Mouse (Mus musculus): Measurements from ENCODE around the gene Olfr281.

The Olfr281 gene

DNA sequence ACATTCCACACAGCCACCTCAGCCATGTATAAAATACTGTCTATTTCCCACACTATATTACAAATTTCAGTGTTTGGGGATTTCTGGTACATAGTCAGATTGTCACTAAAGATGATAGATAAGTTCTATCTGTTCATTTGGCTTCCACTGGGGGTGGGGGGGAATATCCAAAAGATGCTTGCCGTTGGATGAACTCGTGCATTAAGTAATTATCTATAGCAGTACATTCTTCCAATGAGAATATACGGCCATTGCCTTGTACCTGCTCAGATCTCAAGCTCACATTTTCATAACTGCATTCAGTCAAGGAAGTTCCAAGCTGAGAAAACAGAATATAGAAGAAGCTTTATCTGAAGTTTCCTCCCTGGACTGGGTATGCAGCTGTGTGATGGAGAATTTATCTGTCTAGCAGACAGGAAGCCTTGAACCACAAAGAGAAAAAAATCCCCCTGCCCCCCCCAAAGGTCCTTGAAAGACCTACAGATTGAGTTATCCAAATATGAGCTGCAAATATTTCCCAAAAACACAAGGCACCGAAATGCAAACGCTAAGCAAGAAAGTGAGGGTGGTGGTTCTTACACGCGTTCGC lies 34.1 kb downstream of the Olfr281 start:
- no peak for DNase-seq (ENCODE audit: low spot score)

DNA sequence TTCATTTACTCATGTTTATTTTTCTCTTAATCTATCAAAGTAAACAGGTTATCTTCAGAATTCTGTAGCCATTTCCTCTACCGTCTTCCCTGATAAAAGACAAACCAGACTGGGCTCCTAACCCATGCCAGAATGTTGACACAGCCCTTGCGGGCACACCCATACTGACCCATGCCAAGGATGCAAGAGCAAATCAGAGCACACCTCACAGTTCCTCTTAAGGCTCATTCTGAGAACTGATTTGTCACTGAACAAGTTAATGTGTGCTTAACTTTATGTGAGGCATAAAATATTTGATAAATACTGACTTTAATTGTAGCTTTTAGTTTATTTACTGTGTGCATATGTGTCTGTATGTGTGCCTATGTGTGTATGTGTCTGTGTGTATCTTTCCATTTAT lies 38.9 kb downstream of the Olfr281 start:
- no peak for DNase-seq (ENCODE audit: low spot score)

DNA sequence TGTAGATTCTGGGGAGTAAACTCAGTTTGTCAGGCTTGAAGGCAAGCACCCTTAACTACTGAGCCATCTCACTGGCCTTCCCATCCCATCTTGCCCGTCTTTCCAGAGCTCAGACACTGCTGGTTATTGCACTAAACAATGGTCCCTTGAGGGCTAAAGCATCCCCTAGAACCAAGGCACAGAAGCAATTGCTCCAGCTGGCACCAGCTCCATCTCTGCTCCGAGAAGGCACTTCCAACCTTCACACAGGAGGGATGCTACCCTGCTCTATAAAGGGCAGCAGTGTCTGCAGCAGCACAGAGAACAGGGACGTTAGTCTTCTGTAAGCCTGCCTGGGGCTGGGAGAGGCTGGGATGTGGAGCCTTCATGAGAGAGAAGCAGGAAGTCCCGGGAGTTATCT lies 39.7 kb downstream of the Olfr281 start, which contains the start of gene Olfr279:
Gene Olfr279, plus strand, starts transcription at position 301 of the 400 bp plus-strand sequence.
- DNase-seq (ENCODE audit: low spot score) = no peak

DNA sequence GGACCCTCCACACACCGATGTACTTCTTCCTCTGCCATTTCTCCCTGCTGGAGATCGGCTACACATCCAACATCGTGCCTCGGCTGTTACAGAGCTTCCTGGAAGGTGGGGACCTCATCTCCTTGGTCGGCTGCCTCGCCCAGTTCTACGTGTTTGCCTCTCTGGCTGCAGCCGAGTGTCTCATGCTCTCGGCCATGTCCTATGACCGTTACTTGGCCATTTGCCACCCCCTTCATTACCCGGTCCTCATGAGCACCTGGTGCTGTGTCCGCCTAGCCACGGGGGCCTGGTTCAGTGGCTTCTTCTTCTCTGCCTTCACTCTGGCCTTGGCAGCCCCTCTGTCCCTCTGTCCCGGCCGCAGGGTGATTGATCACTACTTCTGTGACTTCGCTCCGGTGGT lies 45.2 kb downstream of the Olfr281 start:
- DNase-seq (ENCODE audit: low spot score) = no peak

DNA sequence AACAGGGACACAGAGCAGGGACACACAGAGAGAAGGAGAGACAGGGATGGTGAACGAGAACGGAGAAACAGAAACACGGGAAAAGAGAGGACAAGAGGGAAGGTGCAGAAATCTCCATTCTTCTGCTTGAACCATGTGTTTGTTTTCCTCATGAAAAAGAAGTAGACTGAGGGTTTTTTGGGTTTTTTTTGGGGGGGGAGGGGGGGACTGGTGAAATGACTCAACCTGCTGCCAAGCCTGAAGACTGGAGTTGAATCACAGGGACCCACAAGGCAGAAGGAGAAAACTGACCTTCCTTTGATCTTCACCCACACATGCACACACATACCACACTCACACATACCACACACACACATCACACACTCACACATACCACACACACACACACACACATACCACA lies 50.9 kb downstream of the Olfr281 start:
- DNase-seq (ENCODE audit: low spot score) = no peak

DNA sequence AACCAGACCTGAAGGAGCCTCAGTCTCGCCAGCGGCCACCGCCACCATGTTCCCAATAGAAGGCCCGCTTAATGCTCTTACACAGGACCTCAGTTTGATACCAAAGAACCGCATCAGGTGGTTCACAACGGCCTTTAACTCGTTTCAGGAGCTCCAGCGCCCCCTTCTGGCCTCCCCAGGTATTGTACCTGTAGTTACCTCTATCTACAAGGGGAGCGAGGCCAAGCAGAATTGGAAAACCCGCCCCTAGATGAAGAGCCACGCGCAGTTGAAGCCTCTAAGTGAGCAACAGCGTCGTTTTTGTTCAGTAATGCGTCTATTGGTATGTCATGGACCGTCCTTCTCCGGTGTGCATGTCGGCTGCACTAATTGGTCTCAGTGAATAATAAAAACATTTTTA lies 52.1 kb downstream of the Olfr281 start:
- no peak for DNase-seq (ENCODE audit: low spot score)

DNA sequence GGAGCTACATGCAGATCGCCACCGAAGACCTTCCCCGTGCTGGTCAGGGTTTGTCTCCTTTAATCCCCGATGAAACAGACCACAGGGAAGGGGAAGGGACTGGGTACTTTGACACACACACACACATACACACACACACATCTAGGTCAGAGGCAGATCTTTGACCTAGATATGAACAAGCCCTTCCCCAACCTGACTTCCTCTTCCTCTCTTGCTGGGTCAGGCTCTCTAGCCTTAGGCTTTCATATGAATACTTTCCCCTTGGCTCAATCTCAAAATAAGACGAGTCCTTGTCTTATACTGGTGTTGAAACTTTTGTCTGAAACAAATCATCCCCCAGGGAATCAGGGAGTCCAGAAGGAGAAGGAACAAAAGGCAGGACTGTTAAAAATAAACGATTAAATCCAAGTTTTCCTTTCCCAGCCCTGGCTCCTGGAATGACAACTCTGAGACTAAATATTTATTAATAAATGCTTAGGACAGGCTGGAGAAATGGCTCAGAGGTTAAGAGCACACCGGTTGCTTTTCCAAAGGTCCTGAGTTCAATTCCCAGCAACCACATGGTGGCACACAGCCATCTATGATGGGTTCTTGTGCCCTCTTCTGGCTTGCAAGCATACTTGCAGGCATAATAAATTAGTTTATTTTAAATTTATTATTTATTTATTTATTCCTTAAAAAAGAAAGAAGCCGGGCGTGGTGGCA lies 54.0 kb downstream of the Olfr281 start:
- no peak for DNase-seq (ENCODE audit: low spot score)

DNA sequence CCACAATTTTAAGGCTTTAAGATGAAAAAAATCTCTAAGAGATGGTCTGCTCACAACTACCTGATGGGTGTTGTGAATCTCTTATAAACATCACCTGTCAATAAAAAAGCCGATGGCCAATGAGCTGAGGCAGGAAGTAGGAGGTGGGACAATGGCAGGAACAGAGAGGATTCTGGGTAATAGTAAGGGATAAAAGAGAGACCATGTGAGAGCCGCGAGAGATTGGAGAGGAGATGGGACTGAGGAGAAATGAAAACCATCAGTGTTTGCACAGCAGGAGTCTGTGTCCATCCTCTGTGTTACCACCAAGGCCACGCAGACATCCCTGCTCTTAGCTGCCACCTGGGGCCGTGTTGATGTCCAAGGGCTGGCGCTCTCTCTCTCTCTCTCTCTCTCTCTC lies 54.9 kb downstream of the Olfr281 start:
- no peak for DNase-seq (ENCODE audit: low spot score)

DNA sequence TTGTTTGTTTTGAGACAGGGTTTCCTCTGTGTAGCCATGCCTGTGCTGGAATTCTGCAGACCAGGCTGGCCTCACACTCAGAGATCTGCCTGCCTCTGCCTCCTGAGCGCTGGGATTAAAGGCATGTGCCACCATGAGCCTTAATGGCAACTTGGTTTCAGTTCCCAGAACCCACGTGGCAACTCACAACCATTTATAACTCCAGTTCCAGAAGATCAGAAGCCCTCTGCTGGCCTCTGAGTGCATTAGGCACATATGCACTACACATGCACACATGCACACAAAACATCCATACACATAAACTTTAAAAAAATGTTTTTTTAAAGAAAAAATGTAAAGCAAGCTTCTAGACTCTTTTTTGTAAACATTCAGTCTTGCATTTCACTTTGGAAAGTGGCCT lies 57.0 kb downstream of the Olfr281 start:
- no peak for DNase-seq (ENCODE audit: low spot score)

Measured in left cerebral cortex, adult 11 months (tissue).